Mouse (Mus musculus) layer of hippocampus, adult 8-10 months (tissue): ENCODE measurements at regions not wholly inside any gene's neighbourhood (a gene's known extent, or its start where the extent isn't known, plus 50 kb on each side); places are given as distances from the start of the nearest gene placed in this dataset.
"Not testable (repeated sequence)": the region's sequence is repeated elsewhere in the genome, so short reads cannot be mapped to it uniquely, and the experiment has no call there.

Experiments used
- DNase-seq, 2 experiments: peaks; one replicate each; pipeline ENCODE4 v3.0.0; 2022; ENCODE audit warnings: low spot score in 2 of 2

DNA sequence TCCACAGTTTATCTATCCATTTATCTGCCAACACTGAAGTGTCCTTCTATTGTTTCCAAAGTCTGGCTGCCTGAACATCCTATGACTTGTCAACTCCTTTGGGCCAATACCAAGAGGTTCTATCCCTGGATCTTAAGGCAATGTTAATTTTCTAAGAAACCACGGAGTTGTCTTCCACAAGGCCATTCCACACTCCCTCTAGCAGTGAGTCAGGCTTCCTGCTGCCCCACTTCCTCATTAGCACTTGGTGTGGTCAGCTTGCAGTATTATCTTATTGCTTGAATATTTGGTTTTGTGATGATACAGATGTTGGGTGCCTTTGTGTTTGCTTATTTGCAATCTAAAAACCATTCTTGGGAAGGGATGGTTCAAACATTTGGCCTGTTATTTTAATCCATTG lies 87.5 kb upstream of the Ppp2r2d start:
- DNase-seq = no peak

DNA sequence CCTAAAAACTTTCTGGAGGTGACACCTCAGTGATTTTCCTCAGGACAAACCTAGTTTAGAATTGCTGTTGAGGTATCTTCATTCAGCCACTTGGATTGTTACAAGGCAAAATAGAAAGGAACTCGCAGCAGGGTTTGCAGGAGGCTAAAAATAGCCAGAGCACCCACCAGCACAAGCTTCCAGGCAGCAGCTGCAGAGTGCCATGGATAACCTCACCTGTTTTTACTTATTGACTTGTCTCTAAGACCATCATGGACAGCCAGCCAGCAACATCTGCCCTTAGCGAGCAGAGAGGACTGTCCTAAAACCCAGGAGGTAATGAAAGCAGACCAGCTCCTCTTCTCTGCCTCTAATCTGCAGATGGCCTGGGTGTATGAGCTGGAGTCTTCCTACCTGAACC lies 97.4 kb upstream of the Ppp2r2d start:
- DNase-seq = no peak

- no peak for DNase-seq
Observed at GRCm38 (mm10) chr7:138746616-138747015, 99.3 kb upstream of the Ppp2r2d start.

DNA sequence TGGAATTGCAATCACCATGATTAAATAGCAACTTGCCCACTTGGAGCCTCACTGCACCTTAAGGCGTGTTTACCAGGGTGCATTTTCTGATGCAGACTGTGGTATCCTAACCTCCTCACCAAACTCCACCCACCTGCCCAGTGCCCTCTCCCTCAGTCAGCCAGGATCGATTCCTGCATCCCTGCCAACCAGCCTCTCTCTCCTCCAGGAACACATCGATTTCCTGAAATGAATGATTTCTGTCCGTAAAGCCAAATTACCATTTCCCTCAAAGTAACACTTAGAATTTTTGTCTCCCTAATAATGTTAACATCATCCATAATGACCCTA lies 103.4 kb upstream of the Ppp2r2d start:
- DNase-seq = no peak

- DNase-seq = no peak
Observed at GRCm38 (mm10) chr7:138741816-138742515, 103.9 kb upstream of the Ppp2r2d start.

DNA sequence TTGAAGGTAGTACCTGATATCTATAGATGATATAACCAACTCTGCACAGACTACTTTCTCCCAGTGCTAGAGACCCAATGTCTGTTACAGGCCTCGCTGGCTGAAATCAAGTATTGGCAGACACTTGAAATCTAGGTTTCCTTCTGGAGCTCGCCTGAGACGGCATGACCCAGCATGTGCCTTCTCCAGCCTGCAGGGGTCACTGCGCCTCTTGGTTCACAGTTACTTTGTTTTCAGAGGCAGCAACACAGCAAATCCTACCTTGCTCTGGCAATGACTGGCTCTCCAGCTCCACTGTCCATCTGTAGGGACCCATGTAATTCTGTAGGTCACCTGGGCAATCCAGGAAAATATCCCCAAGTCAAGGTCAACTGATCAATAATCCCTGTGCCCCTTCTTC lies 111.6 kb upstream of the Ppp2r2d start:
- DNase-seq = peak in 1 of 2 experiments; percentile 51

- no peak for DNase-seq
Observed at GRCm38 (mm10) chr7:138724829-138725228, 121.0 kb upstream of the Ppp2r2d start.

- DNase-seq = no peak
Observed at GRCm38 (mm10) chr7:138719608-138720007, 126.3 kb upstream of the Ppp2r2d start.

DNA sequence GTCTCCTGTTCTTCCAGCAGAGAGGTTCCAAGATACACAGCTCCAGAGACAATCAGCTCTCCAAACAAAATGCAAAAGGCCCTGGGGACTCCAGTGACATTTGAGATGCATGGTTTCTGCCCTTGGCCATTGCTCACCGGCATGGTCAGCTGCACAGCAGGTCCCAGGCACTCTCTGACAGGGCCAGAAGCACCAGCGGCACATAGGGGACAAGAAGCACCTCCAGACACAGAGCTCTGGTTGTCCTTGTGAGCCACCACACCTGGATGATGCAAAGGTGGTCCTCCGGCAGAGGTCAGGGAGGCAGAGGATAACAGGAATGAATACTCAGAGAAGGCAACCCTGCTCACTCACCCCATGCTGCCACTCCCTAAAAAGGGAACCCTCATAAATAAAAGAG lies 126.8 kb upstream of the Ppp2r2d start:
- DNase-seq = no peak

DNA sequence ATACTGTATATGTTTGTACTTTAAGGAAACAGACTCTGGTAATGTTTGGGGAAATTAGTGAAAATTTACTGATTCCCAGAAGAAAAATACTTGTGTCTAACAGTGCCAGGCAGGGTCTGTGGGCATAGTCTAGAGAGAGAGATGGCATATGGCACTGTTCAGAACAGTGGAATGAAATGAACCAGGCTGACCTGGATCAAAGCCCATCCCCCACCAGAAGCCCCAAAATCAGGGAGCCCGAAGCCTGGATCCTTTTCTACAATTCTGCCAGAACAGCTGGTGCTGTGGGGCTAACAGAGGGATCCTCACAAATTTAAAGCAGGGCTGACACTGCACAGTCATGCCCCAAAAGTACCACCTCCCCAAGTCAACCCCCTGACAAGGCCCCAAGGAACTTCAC lies 131.1 kb upstream of the Ppp2r2d start:
- DNase-seq = no peak

DNA sequence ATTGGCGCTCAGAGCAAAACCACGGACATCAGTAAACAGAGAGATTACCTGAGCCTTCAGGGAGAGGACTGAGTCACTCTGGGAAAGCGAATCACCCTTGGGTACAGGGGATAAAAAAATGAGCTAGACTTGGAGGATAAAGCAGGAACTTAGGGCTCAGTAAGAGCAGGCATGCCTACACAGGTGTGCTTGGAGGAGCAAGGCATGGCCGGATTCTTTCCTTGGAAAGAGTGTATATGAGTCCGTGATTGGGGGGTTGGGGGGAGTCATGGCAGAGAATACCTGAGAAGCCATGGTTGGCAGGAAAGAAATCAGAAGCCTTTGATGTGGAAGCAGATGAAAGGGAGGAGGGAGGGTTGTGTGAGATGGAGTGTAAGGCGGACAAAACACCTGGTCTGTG lies 137.5 kb upstream of the Ppp2r2d start:
- DNase-seq = no peak

GRCm38 (mm10) chr7:138699599-138699998 lies 146.3 kb upstream of the Ppp2r2d start:
- DNase-seq = not testable (repeated sequence)

GRCm38 (mm10) chr7:138682161-138682560 lies 163.7 kb upstream of the Ppp2r2d start:
- DNase-seq = peak in 1 of 2 experiments; percentile 15

DNA sequence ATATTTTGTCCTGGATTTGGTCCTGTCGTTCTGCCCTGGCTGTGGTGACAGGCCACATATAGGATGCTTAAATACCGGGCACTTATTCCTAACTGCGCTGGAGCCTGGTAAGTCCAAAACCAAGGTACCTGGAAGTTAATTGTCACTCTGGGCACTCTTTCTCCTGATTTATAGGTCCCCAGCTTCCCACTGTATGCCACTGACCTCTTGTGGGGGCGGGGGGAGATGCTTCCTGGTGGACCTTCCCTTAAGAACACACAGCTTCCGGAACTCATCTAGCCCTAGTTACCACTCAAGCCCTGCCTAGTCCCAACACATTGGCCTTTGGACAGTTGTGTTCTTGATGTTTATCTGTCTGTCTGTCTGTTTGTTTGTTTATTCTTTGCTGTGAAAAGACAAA lies 165.3 kb upstream of the Ppp2r2d start:
- no peak for DNase-seq

DNA sequence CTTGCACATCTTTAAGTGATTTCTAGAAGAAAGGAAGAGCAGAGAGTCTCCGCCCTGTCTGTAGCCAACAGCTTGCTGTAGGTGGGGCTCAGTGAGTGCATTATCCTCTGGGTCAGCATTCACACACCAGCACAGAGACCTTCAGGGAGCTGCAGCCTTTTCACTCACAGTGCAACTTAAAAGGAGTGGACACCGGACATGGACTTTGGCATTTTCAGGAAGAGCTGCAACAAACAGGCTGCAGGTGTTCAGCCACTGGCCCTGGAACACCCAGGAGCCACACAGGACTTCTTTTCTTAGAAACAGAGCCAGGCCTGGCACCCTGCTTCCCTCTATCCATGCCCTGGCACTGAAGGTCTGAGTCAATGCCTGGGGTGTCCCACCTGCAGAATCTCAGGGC lies 166.3 kb upstream of the Ppp2r2d start:
- DNase-seq = no peak

DNA sequence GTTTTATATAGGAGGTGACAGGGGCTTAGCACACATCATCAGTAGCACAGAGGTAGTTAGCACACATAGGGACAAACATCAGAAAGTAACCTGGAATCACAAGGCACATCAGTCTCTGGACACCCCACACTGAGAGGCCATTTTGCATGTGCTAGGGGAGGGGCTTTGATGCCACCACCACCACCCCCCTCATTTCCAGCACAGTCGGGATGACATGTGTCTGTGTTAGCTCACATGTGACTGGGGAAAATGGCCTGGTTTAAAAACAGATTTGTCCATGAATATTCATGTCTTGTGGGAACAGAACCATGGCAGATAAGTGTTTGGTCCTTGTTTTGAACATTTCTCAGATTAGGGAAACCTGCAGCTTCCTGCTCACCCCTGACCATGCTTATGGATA lies 172.9 kb upstream of the Ppp2r2d start:
- no peak for DNase-seq

GRCm38 (mm10) chr7:138668337-138668736 lies 177.5 kb upstream of the Ppp2r2d start:
- DNase-seq = peak; percentile 21 to 29

DNA sequence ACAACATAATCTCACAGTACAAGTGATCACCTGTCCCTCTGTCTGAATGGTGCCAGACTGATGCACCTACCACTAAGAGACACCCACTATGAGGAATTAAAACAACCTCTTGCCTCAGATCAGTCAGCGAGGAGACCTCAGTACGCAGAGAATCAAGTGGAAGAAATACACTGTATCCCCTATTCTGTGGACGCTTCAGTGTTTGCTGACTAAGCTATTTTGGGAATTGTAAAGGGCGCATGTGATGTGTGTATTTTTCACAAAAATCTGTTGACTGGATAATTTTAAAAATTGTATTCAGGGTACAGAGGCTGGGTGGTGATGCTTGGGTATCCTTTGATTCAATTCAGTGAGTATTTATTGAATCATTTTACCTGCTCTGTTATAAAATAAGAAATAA lies 185.8 kb upstream of the Ppp2r2d start:
- no peak for DNase-seq

GRCm38 (mm10) chr7:138657521-138657920 lies 188.4 kb upstream of the Ppp2r2d start:
- no peak for DNase-seq

DNA sequence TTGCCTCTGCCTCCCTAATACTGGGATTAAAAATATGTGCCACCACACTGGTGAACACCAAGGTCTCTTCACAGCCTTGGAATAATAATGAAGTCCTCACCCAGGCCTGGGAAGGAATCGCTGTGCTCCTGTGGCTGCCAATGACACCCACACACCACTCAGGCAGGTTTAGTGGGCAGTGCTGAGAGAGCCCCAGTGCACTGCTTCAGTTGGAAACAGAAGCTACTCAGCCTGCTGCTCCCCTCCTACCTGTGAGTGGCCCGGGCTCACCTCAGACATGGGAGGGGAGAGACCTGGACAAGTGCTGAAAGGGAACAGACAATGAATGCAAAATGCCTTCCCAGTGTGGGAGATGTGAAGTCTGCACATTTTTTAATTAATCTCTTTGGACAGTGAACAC lies 188.8 kb upstream of the Ppp2r2d start:
- DNase-seq = no peak

- no peak for DNase-seq
Observed at GRCm38 (mm10) chr7:138655940-138656339, 189.9 kb upstream of the Ppp2r2d start.

DNA sequence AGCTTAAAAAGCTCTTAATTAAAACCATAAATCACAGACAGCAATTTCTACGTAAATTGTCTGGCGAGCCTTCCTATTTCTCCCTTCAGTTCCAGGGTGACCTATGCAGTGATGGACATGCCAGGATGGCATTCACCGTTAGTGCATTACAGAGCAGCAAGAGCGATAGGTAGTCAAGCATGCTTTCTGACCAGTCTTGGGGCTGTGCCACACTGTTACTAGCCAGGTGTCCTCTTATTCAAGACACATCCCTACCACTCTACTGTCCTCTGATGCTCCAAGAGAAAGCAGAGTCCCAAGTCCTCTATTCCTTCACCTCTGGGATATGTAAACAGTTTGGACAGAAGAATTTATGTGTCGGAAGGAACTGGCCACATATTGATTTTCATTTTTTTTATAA lies 194.9 kb upstream of the Ppp2r2d start:
- no peak for DNase-seq

GRCm38 (mm10) chr7:138647636-138648035 lies 198.2 kb upstream of the Ppp2r2d start:
- DNase-seq = no peak
